Mouse (Mus musculus) ES-E14 (cell line): ENCODE data around the gene Stxbp3. TPM values are rescaled to one million over a fixed set of nuclear protein-coding genes. Genes with fewer than 3 reads are reported as not detected.

Experiments used
- DNase-seq: peaks from one replicate; pipeline ENCODE4 v3.0.0-alpha.2; 2013; ENCODE audit warnings: low read depth, low spot score
- H3K27ac ChIP-seq: 2 replicates; pipeline ENCODE4 v1.5.1; 2012; ENCODE audit warnings: low read depth, mild to moderate bottlenecking, low read length, moderate library complexity, mixed read lengths; ENCODE audit not compliant: poor library complexity, insufficient read depth, severe bottlenecking
- H3K36me3 ChIP-seq: 2 replicates; pipeline ENCODE4 v1.6.1; 2012; ENCODE audit warnings: mild to moderate bottlenecking, low read length, moderate library complexity, mixed read lengths; ENCODE audit not compliant: control insufficient read depth, poor library complexity, insufficient read depth, severe bottlenecking
- H3K4me1 ChIP-seq, 2 experiments: fragments of 150-350 bp in 1 of 2; sonication (generic) in 1 of 2; 2 replicates each; pipeline ENCODE4 v1.6.1; 2012; ENCODE audit warnings: low read length in 2 of 2, mild to moderate bottlenecking in 1 of 2, mixed read lengths in 1 of 2; ENCODE audit not compliant: control insufficient read depth in 2 of 2, insufficient read depth in 2 of 2, poor library complexity in 1 of 2
- H3K4me3 ChIP-seq, 2 experiments: fragments of 150-350 bp in 1 of 2; sonication (generic) in 1 of 2; 2 replicates each; pipeline ENCODE4 v1.5.1; 2012; ENCODE audit warnings: low read length in 2 of 2, low read depth in 1 of 2, mild to moderate bottlenecking in 1 of 2, mixed read lengths in 1 of 2; ENCODE audit not compliant: insufficient read depth in 1 of 2, poor library complexity in 1 of 2, severe bottlenecking in 1 of 2
- H3K9ac ChIP-seq: 2 replicates; pipeline ENCODE4 v1.6.1; 2012; ENCODE audit warnings: low read depth, mild to moderate bottlenecking, low read length, mixed read lengths; ENCODE audit not compliant: poor library complexity, insufficient read depth, severe bottlenecking
- H3K9me3 ChIP-seq: fragments of 150-350 bp; sonication (generic); 2 replicates; pipeline ENCODE4 v1.6.1; 2012; ENCODE audit warnings: low read depth, mild to moderate bottlenecking, low read length; ENCODE audit not compliant: control insufficient read depth, insufficient read depth
- CHD2 ChIP-seq: IDR thresholded peaks from 2 replicates; pipeline ENCODE4 v1.6.1; 2014; ENCODE audit warnings: mild to moderate bottlenecking, low read depth, low read length, inconsistent platforms
- HCFC1 ChIP-seq: IDR thresholded peaks from 2 replicates; pipeline ENCODE4 v1.6.1; 2012; ENCODE audit warnings: low read length, inconsistent platforms, borderline replicate concordance; ENCODE audit not compliant: insufficient read depth
- MAFK ChIP-seq: IDR thresholded peaks from 2 replicates; pipeline ENCODE4 v1.6.1; 2014; ENCODE audit warnings: mild to moderate bottlenecking, low read depth, low read length, inconsistent platforms; ENCODE audit not compliant: insufficient read depth
- ZC3H11A ChIP-seq: IDR thresholded peaks from 2 replicates; pipeline ENCODE4 v1.6.1; 2012; ENCODE audit warnings: low read depth, mild to moderate bottlenecking, inconsistent platforms, low read length, borderline replicate concordance
- ZNF384 ChIP-seq: IDR thresholded peaks from 2 replicates; pipeline ENCODE4 v1.6.1; 2012; ENCODE audit warnings: low read depth, low read length, inconsistent platforms
- in situ Hi-C, 2 experiments: fragments of 600-800 bp; cut with MboI; formaldehyde crosslinking; loops; one replicate each; pipeline ENCODE4 v1.15.1; 2025; ENCODE audit warnings: low sequenced_read_pairs in 2 of 2, inconsistent platforms in 1 of 2; ENCODE audit not compliant: unreplicated experiment in 2 of 2
- total RNA-seq: library from RNA; depleted of rRNA; stranded (reverse); fragments of 300-350 nt; gene quantifications from 2 replicates; pipeline ENCODE4 v1.2.3, GENCODE M21; 2012

The Stxbp3 gene
- total RNA-seq, 1 experiment = 18.1 TPM

- Histone ChIP-seq H3K4me3 (no peak overlapping the region), H3K9ac (no peak overlapping the region), H3K27ac (no peak overlapping the region), H3K9me3 (no peaks in the 10 kb centered on the region), H3K4me1 (peaks cover 2 to 16% of the 10 kb centered on the region in 2 experiments; a peak in 2 of 4 replicates), H3K36me3 (no peaks in the 10 kb centered on the region)
- in situ Hi-C loops = no loop called here
- TF ChIP-seq HCFC1 = no peak
- no peak for TF ChIP-seq MAFK
- TF ChIP-seq CHD2 = no peak
- TF ChIP-seq ZNF384 = no peak
- no peak for TF ChIP-seq ZC3H11A
- no peak for DNase-seq
Observed at GRCm38 (mm10) chr3:108855864-108856263, 15.5 kb upstream of the Stxbp3 start.

GRCm38 (mm10) chr3:108855371-108855770, 15.0 kb upstream of the Stxbp3 start:
- no peak for TF ChIP-seq MAFK
- TF ChIP-seq ZC3H11A = no peak
- no peak for TF ChIP-seq ZNF384
- TF ChIP-seq CHD2 = no peak
- no peak for TF ChIP-seq HCFC1
- peaks cover 2 to 16% of the 10 kb centered on the region in 2 experiments; a peak in 2 of 4 replicates for H3K4me1 ChIP-seq
- no peak for DNase-seq
- H3K27ac ChIP-seq = no peak overlapping the region
- peak overlapping the region; percentile 40; the same call in 1 of the 2 replicates for H3K9ac ChIP-seq
- no peaks in the 10 kb centered on the region for H3K36me3 ChIP-seq
- peak overlapping the region; percentile 39 to 49; a peak in 3 of 4 replicates for H3K4me3 ChIP-seq
- in situ Hi-C loops = no loop called here
- no peaks in the 10 kb centered on the region for H3K9me3 ChIP-seq

- H3K9ac ChIP-seq = no peak overlapping the region
- no peak for DNase-seq
- no peak for TF ChIP-seq MAFK
- no peak for TF ChIP-seq ZC3H11A
- TF ChIP-seq HCFC1 = no peak
- no peak for TF ChIP-seq ZNF384
- no peak for TF ChIP-seq CHD2
- no peaks in the 10 kb centered on the region for H3K36me3 ChIP-seq
- peaks cover 2 to 14% of the 10 kb centered on the region in 2 experiments; a peak in 2 of 4 replicates for H3K4me1 ChIP-seq
- in situ Hi-C loops = no loop called here
- no peak overlapping the region for H3K4me3 ChIP-seq
- H3K9me3 ChIP-seq = no peaks in the 10 kb centered on the region
- no peak overlapping the region for H3K27ac ChIP-seq
Observed at GRCm38 (mm10) chr3:108853266-108853665, 12.9 kb upstream of the Stxbp3 start.

GRCm38 (mm10) chr3:108851996-108852697, 11.8 kb upstream of the Stxbp3 start:
- in situ Hi-C loops = no loop called here
- Histone ChIP-seq H3K9ac (no peak overlapping the region), H3K36me3 (no peaks in the 10 kb centered on the region), H3K4me1 (peaks cover 2 to 12% of the 10 kb centered on the region in 2 experiments; a peak in 2 of 4 replicates), H3K4me3 (no peak overlapping the region), H3K27ac (no peak overlapping the region), H3K9me3 (no peaks in the 10 kb centered on the region)
- TF ChIP-seq ZNF384 (no peak), CHD2 (no peak), MAFK (no peak), ZC3H11A (no peak), HCFC1 (no peak)
- no peak for DNase-seq
